In genomic region chr3:87617811-87618130, GRCm38 (mm10) we compare ENCODE assay signal across 8 mouse cellular contexts. TPM values are rescaled to one million over a fixed set of nuclear protein-coding genes. Genes with fewer than 3 reads are reported as not detected.
DNase-seq lines count a peak whose midpoint lies in the region; ATAC-seq and TF ChIP-seq lines count a peak whose summit lies in the region.

No protein-coding gene starts in this region.

- WGBS in embryonic facial prominence, embryonic 14.5 days, result 1% methylated on average over 6 of the region's 6 CpGs
- WGBS in limb, embryonic 10.5 days, result 4% methylated on average over 6 of the region's 6 CpGs
- WGBS in small intestine, adult 2 months, result under 1% methylated on average over 6 of the region's 6 CpGs

- H3K4me3 ChIP-seq in megakaryocyte, embryonic 14.5 days (replicated peaks), result peak overlapping the region; percentile 94
- H3K4me3 ChIP-seq in embryonic facial prominence, embryonic 14.5 days (ENCODE audit: low read depth, low read length), result peak overlapping the region; percentile 86
- H3K4me3 ChIP-seq in limb, embryonic 10.5 days, result peak overlapping the region; percentile 89
- H3K4me3 ChIP-seq in small intestine, adult 2 months (ENCODE audit: low read depth, low read length), result peak overlapping the region; percentile 95

- H3K36me3 ChIP-seq in megakaryocyte, embryonic 14.5 days (replicated peaks; ENCODE audit: low read length), result no peaks in the 10 kb centered on the region
- H3K36me3 ChIP-seq in embryonic facial prominence, embryonic 14.5 days (ENCODE audit: control insufficient read depth, insufficient read depth, low read length), result no peaks in the 10 kb centered on the region
- no peaks in the 10 kb centered on the region; the same call in 1 of the 2 replicates for H3K36me3 ChIP-seq in limb, embryonic 10.5 days
- H3K36me3 ChIP-seq in small intestine, adult 2 months (ENCODE audit: control insufficient read depth, insufficient read depth, low read length), result 0 out of 2 replicates have a peak, but pooled peaks cover 1% of the 10 kb centered on the region

- no peak for TF ChIP-seq CTCF in small intestine, adult 2 months (IDR thresholded peaks at IDR 0.05; ENCODE audit: extremely low read depth, insufficient read length, insufficient replicate concordance, low read depth, low read length)

- H3K4me1 ChIP-seq in megakaryocyte, embryonic 14.5 days, result peaks cover 12% of the 10 kb centered on the region
- peaks cover 32% of the 10 kb centered on the region for H3K4me1 ChIP-seq in embryonic facial prominence, embryonic 14.5 days (ENCODE audit: control insufficient read depth, insufficient read depth, low read length)
- H3K4me1 ChIP-seq in limb, embryonic 10.5 days, result peaks cover 37% of the 10 kb centered on the region
- peaks cover 13% of the 10 kb centered on the region for H3K4me1 ChIP-seq in small intestine, adult 2 months (ENCODE audit: control insufficient read depth, insufficient read depth, insufficient read length, low read length)

- H3K9me3 ChIP-seq in megakaryocyte, embryonic 14.5 days, result no peaks in the 10 kb centered on the region; the same call in 1 of the 2 replicates
- no peaks in the 10 kb centered on the region for H3K9me3 ChIP-seq in embryonic facial prominence, embryonic 14.5 days (ENCODE audit: control insufficient read depth, low read length)
- H3K9me3 ChIP-seq in limb, embryonic 10.5 days (replicated peaks), result no peaks in the 10 kb centered on the region

- DNase-seq in embryonic facial prominence, embryonic 14.5 days (ENCODE audit: low spot score), result peak; percentile 62
- no peak for DNase-seq in limb, embryonic 10.5 days (ENCODE audit: low spot score)
- no peak for DNase-seq in yolk sac, embryonic 10.5 days (ENCODE audit: low spot score)
- DNase-seq in gastrocnemius, postnatal 36 days, result no peak
- no peak for DNase-seq in kidney, postnatal 10 days

- H3K27me3 ChIP-seq in megakaryocyte, embryonic 14.5 days (replicated peaks), result peaks cover 52% of the 10 kb centered on the region
- H3K27me3 ChIP-seq in embryonic facial prominence, embryonic 14.5 days (replicated peaks; ENCODE audit: control insufficient read depth, insufficient read depth, low read length), result no peaks in the 10 kb centered on the region
- no peaks in the 10 kb centered on the region for H3K27me3 ChIP-seq in limb, embryonic 10.5 days (ENCODE audit: low read depth, poor library complexity, severe bottlenecking)
- no peaks in the 10 kb centered on the region for H3K27me3 ChIP-seq in small intestine, adult 2 months (ENCODE audit: control insufficient read depth, insufficient read depth, low read length)

- no peak for ATAC-seq in megakaryocyte, adult 5-6 weeks (ENCODE audit: poor library complexity, severe bottlenecking)
- no peak for ATAC-seq in embryonic facial prominence, embryonic 14.5 days (ENCODE audit: low read depth)

- H3K9ac ChIP-seq in embryonic facial prominence, embryonic 14.5 days (ENCODE audit: low read depth, low read length), result peak overlapping the region; percentile 92

- peak overlapping the region; percentile 87 for H3K27ac ChIP-seq in embryonic facial prominence, embryonic 14.5 days (replicated peaks; ENCODE audit: low read depth, low read length)
- peak overlapping the region; percentile 96 for H3K27ac ChIP-seq in limb, embryonic 10.5 days
- peak overlapping the region; percentile 69 for H3K27ac ChIP-seq in small intestine, adult 2 months (ENCODE audit: insufficient read depth, low read depth, low read length)

- H3K4me2 ChIP-seq in embryonic facial prominence, embryonic 14.5 days (ENCODE audit: low read depth, low read length), result peak overlapping the region; percentile 96

- intact Hi-C loops in gastrocnemius, postnatal 36 days (cut with DNase I), result loop anchor here (5.0 kb wide), 1 partner anchor 85 kb away; no protein-coding TSS in a partner anchor

- TF ChIP-seq POLR2A in small intestine, adult 2 months (IDR thresholded peaks at IDR 0.05; ENCODE audit: low read depth, low read length), result no peak

RNA-seq across cellular contexts. Expression of gene Arhgef11, which starts 0.4 kb away (rescaled TPM):
- 0.43 and 1.4 TPM in 2 replicates for polyA plus RNA-seq in megakaryocyte, embryonic 14.5 days (2012; ENCODE audit: insufficient read depth, low replicate concordance)
- total RNA-seq in megakaryocyte, adult 5-6 weeks (2015), result 18.9 and 20.3 TPM in 2 replicates
- 14.1 and 19.8 TPM in 2 replicates for total RNA-seq in megakaryocyte, adult 5-6 weeks (2017)
- polyA plus RNA-seq in embryonic facial prominence, embryonic 14.5 days (2014; fragmentation: Nextera tagmentation; extraction: Ambion mirVana), result 17.1 and 18.9 TPM in 2 replicates
- 14.3 and 19.5 TPM in 2 replicates for polyA plus RNA-seq in limb, embryonic 10.5 days (2016; fragmentation: Nextera tagmentation; extraction: Ambion mirVana)
- 12.7 and 32.4 TPM in 2 replicates for polyA plus RNA-seq in small intestine, adult 2 months (2012; rRNA removed)
- 10 to 100 TPM; 16.5 to 16.9 TPM for total RNA-seq in gastrocnemius, postnatal 36 days (2021)
